Mouse (Mus musculus) kidney, adult 2 months (tissue): ENCODE results near the gene Adtrp.

Source experiments
- CTCF ChIP-seq: fragments of 200-500 bp; conservative IDR thresholded peaks from 2 replicates; pipeline ENCODE4 v1.5.1; 2011; ENCODE audit warnings: low read depth, mild to moderate bottlenecking, control low read depth, low read length, moderate library complexity, mixed read lengths; ENCODE audit not compliant: insufficient read depth, insufficient read length
- POLR2A ChIP-seq: fragments of 200-500 bp; IDR thresholded peaks from one replicate; pipeline ENCODE4 v1.6.1; 2011; ENCODE audit warnings: low read depth, low read length, control low read depth

GRCm38 (mm10) chr13:41729660-41730059 is 117.8 kb downstream of the Adtrp start:
- TF ChIP-seq CTCF (no peak), POLR2A (no peak)
